Comparison of ENCODE assay signal across 20 mouse cellular contexts in genomic region chr14:103433106-103433505, GRCm38 (mm10).
DNase-seq lines count a peak whose midpoint lies in the region; TF ChIP-seq lines count a peak whose summit lies in the region.
"Had no signal": no experiment of that assay in that cellular context is flagged by ENCODE, and none has a peak within 500 bp of the region (broad histone marks: within the 10 kb centered on the region; RNA-seq: fewer than 3 reads in every experiment).

No protein-coding gene starts in this region.

- peak; percentile 68 to 76 for DNase-seq in cerebellum, postnatal 10 days
- no peak for DNase-seq in cerebellum, adult 8-10 months
- DNase-seq in gastrocnemius, adult 2 months: no peak
- DNase-seq in gastrocnemius, postnatal 36 days: no peak
- DNase-seq in spleen, postnatal 36 days (ENCODE audit: low spot score in 2 of 2): no peak
- DNase-seq: adrenal gland, adult 8-10 months; adrenal gland, postnatal 25 days; cerebellum, adult 11 months; cerebellum, adult 9-11 months; forebrain, postnatal 0 days; gastrocnemius, postnatal 25 days; heart, adult 2 months; heart, postnatal 4 days had no signal

- no peak for TF ChIP-seq POLR2A in bone marrow macrophage, adult 2 months (IDR thresholded peaks at IDR 0.05; ENCODE audit: borderline replicate concordance, low read depth, low read length)

- H3K27ac ChIP-seq in gastrocnemius, adult 2 months: 0 out of 2 replicates have a peak overlapping the region, but pooled peaks have one; percentile 12
- peak overlapping the region; percentile 59 for H3K27ac ChIP-seq in bone marrow macrophage, adult 2 months (ENCODE audit: insufficient read depth, low read depth, low read length)
- H3K27ac ChIP-seq: embryonic facial prominence, embryonic 12.5 days; embryonic facial prominence, embryonic 15.5 days; heart, adult 2 months; heart, embryonic 10.5 days; heart, embryonic 13.5 days; hindbrain, embryonic 14.5 days; hindbrain, postnatal 0 days had no signal

- no peak overlapping the region for H3K4me3 ChIP-seq in gastrocnemius, adult 2 months
- no peak overlapping the region for H3K4me3 ChIP-seq in bone marrow macrophage, adult 2 months (ENCODE audit: insufficient read depth, low read length)
- H3K4me3 ChIP-seq: embryonic facial prominence, embryonic 12.5 days; embryonic facial prominence, embryonic 15.5 days; heart, adult 2 months; heart, embryonic 10.5 days; heart, embryonic 13.5 days had no signal

- intact Hi-C loops in gastrocnemius, adult 2 months (cut with DNase I): loop anchor here (5.0 kb wide), 1 partner anchor 86 kb away; the partner anchor contains the start of gene Mycbp2
- intact Hi-C loops in gastrocnemius, postnatal 36 days (cut with DNase I): loop anchor here (5.0 kb wide), 1 partner anchor 86 kb away; the partner anchor contains the start of gene Mycbp2

- no peak for TF ChIP-seq CTCF in gastrocnemius, adult 2 months (IDR thresholded peaks at IDR 0.05)
- TF ChIP-seq CTCF in bone marrow macrophage, adult 2 months (IDR thresholded peaks at IDR 0.05; ENCODE audit: low read depth, low read length): no peak

- peaks cover 16% of the 10 kb centered on the region for H3K4me1 ChIP-seq in bone marrow macrophage, adult 2 months (ENCODE audit: control insufficient read depth, insufficient read depth, low read length)
- H3K4me1 ChIP-seq: embryonic facial prominence, embryonic 12.5 days; embryonic facial prominence, embryonic 15.5 days; heart, embryonic 10.5 days had no signal

Comparison
In these comparisons a context has a peak if more than half of its experiments do, and no peak if none do; other contexts are left out.
1. DNase-seq: peak in cerebellum, postnatal 10 days (2 of 2); none in cerebellum, adult 8-10 months (single experiment), gastrocnemius, adult 2 months (single experiment), gastrocnemius, postnatal 36 days (0 of 2) and spleen, postnatal 36 days (0 of 2).